ENCODE assay signal across 8 mouse cellular contexts in the genomic region with DNA sequence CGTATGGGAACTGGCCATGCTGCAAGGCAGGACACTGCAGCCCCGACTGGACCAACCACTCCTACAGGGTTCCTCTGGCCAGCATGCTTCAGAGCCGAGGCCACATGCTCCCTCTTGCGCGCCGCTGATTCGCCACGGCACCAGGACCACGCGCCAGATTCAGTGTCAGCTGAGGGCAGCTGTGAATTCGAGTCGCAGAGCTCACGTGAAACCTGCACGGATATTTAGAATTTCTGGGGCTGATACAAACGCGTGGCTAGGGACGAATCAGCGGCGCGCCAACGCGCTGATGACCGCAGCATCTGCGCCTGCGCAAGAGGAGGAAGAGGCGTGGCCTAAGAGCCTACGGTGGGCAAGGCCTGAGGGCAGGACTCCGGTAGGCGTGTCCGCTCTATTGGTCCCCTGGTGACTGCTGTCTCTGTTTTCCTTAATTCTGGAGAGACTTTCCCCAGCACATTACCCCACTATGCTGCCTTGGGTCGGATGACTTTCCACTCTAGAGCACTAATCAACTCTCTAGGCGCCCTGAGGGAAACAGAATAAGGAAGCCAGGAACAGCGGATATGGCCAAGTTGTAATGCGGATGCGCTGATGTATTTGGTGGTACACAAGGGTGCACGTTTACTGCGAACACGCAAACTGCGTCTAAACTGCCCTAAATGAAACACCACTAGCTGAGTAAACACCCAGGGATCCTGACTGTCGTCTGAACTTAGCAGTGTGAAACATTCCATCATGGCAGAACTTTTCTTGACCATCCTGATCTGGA. TPM values are rescaled to one million over a fixed set of nuclear protein-coding genes. Genes with fewer than 3 reads are reported as not detected.
A peak's percentile ranks its signal among the peaks of the same experiment; 100 is the strongest.
DNase-seq lines count a peak whose midpoint lies in the region; ATAC-seq lines count a peak whose summit lies in the region.

A gene (minus strand): TSS at position 304 of the 769 bp plus-strand sequence.

- ATAC-seq in common myeloid progenitor, adult 5-6 weeks (replicated peaks; ENCODE audit: low read depth, poor library complexity, severe bottlenecking), result peak; percentile 92

- peak within 1 kb of the TSS; percentile 98 for H3K4me3 ChIP-seq in megakaryocyte, embryonic 14.5 days (replicated peaks)

- H3K36me3 ChIP-seq in megakaryocyte, embryonic 14.5 days (replicated peaks; ENCODE audit: low read length), result peaks cover 34% of the 10 kb centered on the region

- peaks cover 11% of the 10 kb centered on the region for H3K27me3 ChIP-seq in megakaryocyte, embryonic 14.5 days (replicated peaks)

- peak; percentile 94 for DNase-seq in ZHBTc4 (ENCODE audit: low read depth, low spot score)
- DNase-seq in gastrocnemius, adult 8-10 months (ENCODE audit: low spot score in 2 of 2), result peak; percentile 87 to 90
- DNase-seq in hindlimb bud, embryonic 11.5 days (ENCODE audit: extremely low spot score, low read depth, low spot score), result peak; percentile 80
- DNase-seq in left cerebral cortex, adult 8-10 months (ENCODE audit: low spot score in 2 of 2), result peak; percentile 87
- peak; percentile 94 to 95 for DNase-seq in right cerebral cortex, postnatal 10 days (ENCODE audit: low spot score in 2 of 2)
- DNase-seq in urinary bladder, postnatal 25 days (ENCODE audit: low spot score), result peak; percentile 93

- H3K9me3 ChIP-seq in megakaryocyte, embryonic 14.5 days, result no peaks in the 10 kb centered on the region

- peaks cover 65% of the 10 kb centered on the region for H3K4me1 ChIP-seq in megakaryocyte, embryonic 14.5 days

RNA-seq across cellular contexts. Expression of the gene that starts here (rescaled TPM):
- total RNA-seq in common myeloid progenitor, adult 5-6 weeks (2017), result 23.7 and 44.4 TPM in 2 replicates
- 1 to 10 TPM; 4.2 to 8.6 (median 6.0) TPM for total RNA-seq in gastrocnemius, adult 8-10 months (2022)
- 10 to 100 TPM; 22.6 to 34.6 (median 28.6) TPM for total RNA-seq in left cerebral cortex, adult 8-10 months (2022)
- polyA plus RNA-seq in megakaryocyte, embryonic 14.5 days (2012; ENCODE audit: insufficient read depth, low replicate concordance), result 9.1 and 27.2 TPM in 2 replicates

Comparison
In these comparisons a context has a peak if more than half of its experiments do, and no peak if none do; other contexts are left out.
1. Peak in every context shown above with its lines: DNase-seq, ATAC-seq and H3K4me3 ChIP-seq.